Mouse (Mus musculus) monocyte, adult 2 months (primary cell): ENCODE data around the gene Htr3a.

ENCODE experiments used
- DNase-seq, 2 experiments: peaks; one replicate each; pipeline ENCODE4 v3.0.0; 2022; ENCODE audit warnings: low spot score in 2 of 2, low read depth in 1 of 2

Gene Htr3a

DNA sequence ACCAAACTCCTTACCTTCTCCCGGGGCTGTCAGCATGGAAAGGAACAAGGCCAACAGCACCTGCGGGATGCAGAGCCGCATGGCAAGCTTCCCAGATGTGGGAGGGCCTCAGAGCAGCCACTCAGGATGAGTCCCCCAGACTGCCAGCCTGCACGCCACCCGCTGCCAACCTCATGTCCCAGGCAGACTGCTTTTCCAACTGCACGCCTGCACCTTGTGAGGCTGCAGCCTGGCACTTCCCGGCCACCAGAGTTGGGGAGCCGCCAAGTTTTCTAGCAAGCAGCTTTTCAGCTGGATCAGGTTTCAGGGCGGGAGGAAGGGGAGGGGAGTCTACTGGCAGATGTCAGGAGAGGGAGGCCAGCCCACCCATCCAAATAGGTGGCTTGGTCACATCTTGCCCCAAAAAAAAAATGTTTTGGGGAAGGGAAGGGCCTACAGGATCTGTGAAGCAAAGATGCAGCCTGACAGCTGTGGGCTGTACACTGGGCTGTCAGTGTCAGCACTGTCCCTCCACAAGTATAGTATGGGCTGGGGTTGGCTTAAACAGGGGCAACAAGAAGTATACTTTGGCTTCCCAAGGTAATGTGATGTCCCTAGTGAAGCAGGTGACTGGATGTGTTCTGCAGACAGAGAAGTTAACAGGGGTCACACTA is at the start of gene Htr3a:
TSS of gene Htr3a (minus strand) at position 215 of the 653 bp plus-strand sequence.
- no peak for DNase-seq

DNA sequence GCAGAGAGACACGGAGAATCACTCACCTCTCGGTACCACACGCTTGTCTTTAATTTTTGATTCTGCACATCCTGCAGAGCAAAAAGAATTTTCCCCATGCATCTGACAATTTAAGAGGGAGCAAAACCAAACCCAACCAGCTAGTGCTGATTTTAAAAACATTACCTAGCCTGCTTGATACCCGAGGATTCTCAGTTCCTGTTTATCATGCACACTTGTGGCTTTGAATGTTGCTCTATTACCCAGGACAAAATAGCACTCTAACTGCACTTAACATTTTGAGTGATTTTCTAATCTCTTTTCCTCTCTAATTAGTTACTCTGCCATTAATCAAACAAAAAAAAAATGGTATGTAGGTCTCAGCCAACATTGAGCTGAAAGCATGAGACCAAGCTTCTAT is 36.7 kb upstream of the Htr3a start:
- DNase-seq, result no peak

DNA sequence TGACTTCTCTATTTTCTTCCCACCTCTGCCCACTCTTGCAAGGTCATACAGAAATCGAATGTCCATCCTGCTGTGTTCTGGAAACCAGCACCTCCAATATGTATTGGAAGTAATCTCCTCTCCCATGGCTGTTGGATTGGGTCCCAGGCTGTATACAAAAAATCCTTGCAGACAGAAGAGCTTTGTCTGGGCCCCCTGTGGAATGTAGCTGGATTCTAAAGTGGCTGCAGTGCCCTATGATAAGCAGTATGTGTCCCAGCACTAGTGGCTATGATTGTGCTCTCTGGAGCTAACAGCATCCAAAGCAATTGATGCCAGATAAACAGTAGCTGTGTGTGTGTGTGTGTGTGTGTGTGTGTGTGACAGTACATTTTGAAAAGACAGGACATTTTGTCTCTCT is 31.4 kb upstream of the Htr3a start:
- no peak for DNase-seq

DNA sequence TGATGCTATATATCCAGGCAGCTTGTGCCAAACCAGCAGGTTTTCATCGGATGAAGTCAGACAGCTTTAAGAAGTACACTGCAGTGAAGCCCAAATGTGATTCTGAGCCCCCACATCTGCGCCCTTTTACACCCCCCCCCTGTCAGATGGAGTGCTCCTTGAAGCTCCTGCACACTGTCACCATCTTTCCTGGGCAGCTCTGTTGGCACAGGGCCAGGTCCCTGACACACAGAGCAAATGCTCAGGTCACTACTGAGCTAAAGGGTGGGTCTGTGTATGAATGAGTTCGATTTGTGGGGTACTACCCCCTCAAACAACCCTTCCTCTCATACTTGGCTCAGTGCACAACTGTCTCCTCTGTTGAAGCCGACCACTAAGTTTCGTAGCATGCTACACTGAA is 18.5 kb upstream of the Htr3a start:
- DNase-seq, result no peak

DNA sequence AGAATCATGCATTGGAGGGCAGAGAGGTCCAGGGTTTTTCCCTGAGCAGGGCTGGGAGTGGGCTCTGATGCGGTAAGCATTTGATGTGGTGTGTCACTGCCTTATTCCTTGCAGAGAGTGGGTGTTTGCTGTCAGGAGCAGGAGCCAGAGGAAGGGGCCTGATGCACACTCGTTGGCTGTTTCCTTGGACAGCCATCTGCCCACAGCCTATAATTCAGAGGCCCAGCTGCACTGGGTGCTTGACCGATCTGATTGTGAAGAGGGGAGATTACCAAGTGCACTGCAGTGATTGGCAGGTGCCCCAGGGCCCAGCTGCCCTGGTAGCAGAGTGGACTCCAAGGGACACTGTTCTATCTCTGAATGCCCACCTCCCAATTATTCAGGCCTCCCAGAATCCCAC is 17.9 kb upstream of the Htr3a start:
- no peak for DNase-seq

DNA sequence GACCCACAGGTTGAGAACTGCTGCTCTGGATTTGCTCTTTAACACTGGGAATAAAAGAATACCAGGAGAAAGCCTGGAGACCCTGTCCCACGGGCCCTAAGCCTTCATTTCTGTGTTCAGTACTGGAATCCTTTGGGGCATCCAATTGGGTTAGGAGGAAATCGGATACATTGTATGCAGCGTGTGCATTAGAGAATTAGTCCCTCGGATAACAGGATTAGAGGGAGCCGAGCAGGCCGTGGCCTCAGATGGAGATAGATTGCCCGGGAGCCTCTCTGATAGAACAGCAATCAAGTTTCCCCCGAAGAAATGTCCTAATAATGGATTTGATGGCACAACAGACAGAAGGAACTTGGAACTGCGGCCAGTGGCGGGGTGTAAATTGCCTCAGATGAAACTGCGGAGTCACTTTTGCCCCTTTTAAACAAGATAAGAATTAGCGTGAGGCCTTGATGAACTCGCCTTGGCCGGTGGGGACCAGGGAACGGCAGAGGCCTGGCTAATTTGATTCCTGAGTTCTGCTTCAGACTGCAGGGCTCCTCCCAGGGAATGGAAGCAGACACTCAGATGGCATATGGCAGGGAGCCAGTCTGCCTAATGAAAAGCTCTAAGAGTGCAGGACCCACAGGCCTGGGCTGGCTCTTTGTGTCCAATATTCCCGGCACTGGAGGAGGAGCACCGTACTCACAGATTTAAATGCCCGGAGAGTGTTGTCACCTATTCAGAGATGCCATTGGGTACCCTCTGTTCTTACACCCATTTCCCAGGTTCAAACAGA is 5.3 kb upstream of the Htr3a start:
- no peak for DNase-seq

DNA sequence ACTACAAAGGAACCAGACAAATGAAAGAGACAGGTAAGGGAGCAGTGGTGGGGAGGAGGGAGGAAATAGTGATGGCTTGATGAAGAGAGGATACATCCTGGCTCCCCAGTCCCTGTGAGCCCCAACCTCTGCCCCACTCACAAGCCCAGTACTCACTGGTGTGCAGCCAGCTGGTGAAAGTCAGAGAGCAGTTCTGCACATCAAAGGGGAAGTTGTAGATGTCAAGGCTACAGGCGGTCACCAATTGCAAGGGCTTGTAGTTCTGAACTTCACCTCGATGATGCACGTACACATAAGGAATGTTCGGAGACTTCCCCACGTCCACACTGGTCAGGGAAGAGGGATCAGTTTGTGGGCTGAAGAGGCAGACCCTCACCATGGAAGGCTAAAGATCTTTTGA is 6.5 kb downstream of the Htr3a start:
- DNase-seq, result no peak

DNA sequence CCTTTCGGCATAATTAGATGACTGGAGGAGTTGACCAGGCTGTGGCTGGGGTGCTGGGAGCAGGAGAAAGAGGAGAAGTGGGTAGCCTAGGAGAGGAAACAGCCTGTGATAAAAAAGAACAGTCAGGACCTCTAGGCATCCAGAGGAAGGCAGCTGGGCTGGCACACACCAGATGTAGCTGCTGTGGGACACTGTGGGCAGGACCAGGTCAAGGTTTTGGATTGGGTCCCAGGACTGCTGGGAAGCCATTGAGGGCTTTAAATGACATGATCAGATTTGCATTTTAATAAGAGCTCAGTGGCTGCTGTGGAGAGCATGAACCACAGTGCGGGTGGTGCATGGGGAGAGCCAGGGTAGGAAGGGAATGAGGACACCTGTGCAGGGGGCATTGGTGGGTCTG is 7.1 kb downstream of the Htr3a start:
- DNase-seq, result no peak

DNA sequence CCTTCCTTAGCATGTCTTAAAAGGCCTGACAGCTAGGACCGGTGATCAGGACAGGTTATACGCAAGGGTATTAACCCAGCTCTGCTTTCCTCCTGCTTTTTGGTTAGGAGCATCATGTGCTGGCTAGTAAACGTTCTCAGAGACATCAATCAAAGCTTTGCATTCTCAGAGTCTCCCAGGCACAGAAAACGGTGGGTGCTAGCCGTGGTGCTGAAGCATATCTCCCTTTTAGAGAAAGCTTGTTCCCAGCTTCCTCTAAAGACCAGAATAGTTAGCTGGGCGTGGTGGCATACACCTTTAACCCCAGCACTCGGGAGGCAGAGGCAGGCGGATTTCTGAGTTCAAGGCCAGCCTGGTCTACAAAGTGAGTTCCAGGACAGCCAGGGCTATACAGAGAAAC is 12.3 kb downstream of the Htr3a start:
- no peak for DNase-seq

DNA sequence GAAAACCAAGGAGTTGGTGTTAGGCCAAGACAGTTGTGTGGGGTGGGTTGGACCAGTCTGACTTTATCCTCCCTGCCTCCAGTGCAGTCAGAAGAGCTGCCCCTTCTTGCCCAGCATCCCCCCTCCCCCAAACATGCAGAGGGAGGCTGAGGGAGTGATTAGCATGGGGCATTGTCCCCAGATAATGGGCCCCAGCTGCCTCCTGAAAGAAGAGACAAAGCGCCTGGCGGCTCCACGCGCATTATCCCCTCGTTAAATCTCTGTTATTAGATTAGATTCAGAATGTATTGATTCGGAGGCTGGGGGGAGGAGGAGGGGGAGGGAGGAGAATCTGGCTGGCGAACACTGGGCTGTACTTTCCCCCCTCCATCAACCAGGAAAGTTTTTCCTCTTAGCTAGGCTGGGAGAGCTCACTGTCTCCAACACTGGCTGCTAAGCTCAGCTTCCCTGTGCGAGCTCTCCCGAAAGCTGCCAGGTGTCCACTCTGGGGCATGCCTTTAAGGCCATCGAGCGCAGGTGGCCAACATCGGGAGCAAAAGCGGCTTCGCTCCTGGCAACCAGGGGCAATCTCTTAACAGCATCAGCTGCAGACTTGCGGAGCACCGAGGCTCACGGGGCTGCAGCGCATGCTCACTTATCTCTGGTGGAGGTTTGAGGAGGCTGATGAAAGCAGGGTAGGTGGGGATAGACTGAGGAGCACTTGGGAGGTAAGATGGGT is 14.9 kb downstream of the Htr3a start:
- no peak for DNase-seq

DNA sequence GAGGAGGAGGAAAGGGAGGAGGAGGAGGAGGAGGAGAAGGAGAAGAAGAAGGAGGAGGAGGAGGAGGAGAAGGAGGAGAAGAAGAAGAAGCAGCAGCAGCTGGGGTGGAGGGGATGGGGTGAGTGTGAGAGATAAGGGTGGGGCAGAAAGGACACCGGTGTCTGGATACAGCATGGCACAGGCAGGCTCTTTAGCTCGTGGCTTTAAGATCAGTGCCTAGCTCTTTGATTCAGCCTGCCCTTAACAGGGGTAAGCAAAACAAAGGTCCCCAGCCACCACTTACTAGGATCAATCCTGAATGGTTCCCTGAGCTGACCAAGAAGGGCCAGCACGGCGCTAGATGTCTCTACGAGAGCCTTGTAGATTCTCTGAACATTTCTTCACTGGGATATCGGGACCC is 16.1 kb downstream of the Htr3a start:
- DNase-seq, result no peak

DNA sequence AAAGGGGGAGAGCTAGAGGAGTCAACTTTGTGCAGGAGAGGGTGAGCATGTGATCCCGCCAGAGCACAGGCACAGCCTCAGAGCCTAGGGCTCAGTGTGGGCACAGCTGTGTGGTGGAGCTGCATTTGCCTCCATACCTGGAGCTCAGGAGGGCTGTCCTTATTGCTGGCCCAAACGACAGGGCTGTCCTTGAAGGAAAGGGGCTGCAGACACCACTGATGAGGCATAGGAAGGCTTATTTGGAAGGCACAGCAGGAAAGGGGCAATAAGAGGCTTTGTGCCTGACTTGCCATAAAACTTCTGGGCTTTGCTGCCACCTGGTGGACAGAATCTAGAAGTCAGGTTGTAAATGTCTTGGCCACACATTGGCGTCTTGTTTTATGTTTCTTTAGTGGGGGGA is 16.9 kb downstream of the Htr3a start:
- DNase-seq, result no peak

DNA sequence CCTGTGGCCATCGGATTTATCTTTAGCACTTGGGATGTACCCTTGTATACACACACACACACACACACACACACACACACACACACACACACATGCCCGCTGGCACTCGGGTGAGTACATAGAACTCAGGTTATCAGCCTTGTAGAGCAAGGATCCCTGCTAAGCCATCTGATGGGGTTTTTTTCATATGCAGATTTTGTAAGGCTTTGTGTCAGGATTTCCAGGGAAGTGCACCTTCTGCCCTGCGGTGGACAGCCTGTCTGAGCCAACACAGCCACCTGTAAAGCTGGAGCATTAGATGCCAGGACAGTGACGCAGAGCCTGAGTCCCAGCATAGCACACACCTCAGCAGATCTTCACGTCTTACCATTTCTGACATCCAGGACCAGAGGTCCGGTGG is 21.8 kb downstream of the Htr3a start:
- no peak for DNase-seq

DNA sequence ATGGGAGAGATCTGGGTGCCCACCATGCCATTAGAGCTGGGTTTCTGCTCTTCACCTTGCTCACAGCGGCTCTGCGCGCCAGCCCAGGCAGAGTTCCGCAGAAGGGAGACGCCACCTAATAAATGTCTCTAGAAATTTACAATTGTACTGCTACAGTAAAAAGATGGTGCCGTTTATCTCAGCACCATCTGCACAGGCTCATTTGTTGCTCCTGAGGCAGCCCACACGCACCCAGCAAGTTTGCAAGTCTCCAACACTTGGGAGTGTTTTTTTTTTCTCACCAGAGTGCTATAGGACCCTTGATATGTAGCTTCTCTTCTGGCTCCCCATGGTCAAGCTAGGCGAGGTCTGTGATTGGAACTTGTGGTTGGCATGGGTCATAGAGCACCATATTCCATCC is 38.0 kb downstream of the Htr3a start:
- no peak for DNase-seq

DNA sequence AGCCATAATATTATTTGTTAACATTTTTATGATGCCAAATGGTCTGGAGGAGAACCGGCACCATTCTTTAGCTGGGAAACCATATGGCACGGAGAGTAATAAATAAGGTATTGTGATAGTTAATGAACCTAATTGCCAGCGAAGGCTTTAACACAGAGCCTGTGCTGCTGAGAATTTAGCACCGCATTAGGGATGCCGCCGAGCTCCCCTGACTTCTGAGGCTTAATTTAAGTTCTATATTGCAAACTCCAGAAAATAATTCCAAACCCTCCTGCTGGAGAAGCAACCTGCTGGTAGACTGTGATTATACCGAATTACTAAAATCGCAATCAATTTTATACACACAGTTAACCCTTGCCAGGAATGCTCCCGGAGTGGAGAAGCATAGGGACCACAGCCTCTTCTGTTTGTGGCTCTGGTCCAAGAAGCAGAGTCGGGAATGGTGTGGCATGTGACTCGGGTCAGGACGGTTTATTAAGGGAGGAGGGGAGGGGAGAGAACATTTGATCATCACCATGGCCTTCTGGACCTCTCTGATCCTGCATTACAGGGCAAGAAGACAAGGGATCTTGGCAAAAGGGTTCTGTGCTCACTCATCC is 44.3 kb downstream of the Htr3a start:
- no peak for DNase-seq

DNA sequence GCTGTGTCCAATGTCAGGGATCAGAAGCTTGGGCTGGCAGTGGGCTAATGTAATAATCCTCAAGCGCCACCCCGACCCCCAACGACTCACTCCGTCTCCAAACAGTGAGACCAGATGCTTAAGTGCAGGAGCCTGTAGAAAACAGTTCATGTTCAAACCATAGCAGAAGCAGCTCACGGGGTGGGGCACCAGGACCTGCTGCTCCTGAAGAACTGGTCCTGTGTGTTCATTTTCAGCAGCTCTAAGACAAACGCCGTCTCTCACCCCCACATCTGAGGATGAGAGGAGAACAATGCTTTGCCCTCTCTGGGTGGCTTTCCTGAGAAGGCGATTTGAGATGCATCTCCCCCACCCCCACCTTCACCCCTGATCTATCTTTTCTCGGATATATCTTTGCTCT is 45.7 kb downstream of the Htr3a start:
- no peak for DNase-seq

DNA sequence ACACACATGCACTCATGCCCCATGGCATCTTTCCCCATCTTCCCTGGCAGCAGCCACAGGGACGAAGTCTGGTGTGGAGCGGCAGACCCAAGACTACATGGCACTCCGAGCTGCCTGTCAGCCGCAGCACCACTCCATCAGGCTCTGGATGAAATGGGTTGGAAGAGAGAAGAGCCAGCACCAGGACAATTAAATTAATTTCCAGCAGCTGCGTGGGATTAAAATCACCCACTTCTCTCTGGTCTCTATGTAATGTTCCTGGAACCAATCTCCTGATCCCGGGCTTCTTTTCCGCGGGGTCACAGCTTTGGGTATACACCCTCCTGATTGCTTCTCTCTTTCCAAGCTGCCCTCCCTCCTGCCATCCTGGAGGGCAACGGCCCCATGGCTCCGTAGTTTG is 49.4 kb downstream of the Htr3a start:
- DNase-seq, result no peak

DNA sequence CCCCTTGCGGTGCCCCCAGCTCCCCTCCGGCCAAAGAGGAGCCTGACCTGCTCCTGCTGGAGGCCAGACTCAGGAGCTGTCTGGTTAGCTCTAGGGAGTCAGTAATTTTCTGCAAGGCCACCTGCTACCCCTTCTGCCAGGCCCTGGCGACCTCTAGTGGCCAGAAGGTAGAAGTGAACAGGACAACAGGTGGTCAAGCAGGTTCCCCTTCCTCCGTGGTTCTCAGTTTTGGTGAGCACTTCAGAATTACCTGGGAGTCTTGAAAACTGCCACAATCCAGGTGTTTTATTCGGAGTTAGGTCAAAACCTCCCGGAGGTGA is 50.4 kb downstream of the Htr3a start:
- peak in 1 of 2 experiments; percentile 17 for DNase-seq

DNA sequence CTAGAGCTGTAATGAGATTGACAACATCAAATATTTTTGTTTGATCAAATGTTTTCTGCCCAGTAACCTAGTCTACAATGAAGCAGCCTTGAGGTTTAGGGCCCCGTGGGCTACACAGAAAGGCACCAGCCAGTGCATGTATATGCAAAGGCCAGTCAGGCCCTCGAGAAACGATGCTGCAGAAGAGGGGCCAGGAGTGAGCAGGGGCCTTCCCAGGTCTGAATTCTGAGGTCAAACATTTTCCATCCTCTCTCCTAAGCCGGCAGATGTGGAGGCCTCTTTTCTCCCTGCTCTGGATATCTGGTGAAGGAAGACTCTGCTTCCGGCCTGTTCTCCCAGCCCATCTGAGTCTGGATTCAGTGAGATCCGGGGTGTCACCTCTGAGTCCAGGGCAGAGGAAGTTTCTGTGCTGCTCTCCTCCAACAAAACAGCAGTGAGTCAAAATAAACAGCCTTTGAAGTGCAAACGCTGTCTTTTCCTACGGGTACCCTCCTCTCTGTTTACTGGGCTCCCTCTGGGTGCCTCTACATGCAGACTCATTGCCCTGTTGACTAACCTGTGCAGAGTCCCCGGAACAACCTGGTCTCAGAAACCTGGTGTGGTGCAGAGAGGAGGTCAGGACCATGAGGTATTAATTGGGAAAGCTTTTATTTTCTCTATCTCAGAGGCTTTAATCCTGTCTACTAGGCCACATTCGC is 50.9 kb downstream of the Htr3a start:
- DNase-seq, result no peak

DNA sequence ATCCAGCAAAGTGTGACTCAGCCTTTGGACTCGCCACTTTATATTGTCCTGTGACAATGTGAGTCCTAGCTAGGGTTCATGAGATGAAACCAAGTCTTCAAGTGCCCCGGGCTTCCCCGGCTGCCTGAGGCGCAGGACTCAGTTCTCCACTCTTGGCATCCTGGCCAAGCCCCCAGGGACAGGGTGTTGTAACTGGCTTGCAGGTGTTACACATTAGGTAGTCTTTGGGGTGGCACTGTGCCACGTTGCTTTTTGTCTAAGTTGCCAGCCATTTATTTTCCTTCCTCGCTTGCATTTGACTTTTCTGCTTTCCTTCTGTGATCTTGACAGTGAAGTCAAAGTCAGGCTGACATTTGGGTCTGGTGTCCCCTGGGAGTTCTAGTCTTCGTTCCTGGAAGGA is 53.0 kb downstream of the Htr3a start:
- DNase-seq, result no peak

DNA sequence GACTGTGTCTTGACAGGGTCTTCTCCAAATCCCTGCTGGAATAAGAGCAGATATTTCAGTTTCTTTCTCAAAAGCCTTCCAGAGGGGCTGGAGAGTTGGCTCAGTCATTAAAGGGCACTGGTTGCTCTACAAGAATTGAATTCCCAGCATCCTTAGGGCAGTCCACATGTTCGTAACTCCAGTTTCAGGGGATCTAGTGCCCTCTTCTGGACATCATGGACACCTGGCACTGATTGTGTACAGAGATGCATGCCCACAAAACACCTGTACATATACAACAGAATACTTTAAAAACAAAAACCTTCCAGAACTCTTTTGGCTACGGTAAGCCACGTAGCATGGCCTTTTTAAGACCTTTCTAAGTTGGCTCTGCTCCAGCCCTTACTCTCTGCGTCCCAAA is 54.7 kb downstream of the Htr3a start:
- DNase-seq, result no peak

DNA sequence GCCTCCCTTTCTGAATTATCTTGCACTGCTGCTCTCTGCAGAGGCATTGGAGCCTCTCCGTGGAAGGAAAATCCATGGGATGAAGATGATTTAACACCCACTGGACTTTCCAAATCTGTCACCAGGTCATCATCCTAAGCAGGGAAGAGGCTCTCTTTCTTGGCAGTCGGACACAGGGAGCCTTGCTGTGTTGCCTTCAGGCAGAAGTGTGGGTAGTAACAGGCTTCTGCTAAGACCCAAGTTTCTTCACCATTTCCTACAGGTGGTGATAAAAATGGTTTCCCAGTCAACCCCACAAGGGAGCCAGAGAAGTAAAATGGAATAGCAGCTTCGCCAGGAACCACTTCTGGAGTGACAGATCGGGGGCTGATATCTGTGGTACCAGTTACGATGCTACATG is 61.4 kb downstream of the Htr3a start:
- no peak for DNase-seq
